Comparison of ENCODE assay signal across 21 mouse cellular contexts in the genomic region with DNA sequence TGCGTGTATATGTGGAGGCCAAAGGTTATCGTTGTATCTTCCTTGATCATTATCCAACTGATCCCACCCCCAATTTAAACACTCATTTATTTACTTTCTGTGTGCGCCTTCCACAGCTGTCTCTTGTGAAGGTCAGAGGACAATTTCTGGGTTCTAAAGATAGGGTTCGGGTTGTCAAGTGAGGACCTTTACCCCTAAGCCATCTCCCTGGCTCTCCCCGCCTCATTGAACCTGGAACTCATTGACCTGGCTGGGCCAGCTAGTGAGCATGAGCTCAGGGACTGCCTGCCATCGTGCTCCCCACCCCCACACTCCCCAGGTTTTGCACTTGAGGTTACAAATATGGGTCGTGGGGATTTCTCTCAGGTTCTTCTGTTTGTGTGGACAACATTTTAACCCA. TPM values are rescaled to one million over a fixed set of nuclear protein-coding genes. Genes with fewer than 3 reads are reported as not detected.
DNase-seq lines count a peak whose midpoint lies in the region; ATAC-seq and TF ChIP-seq lines count a peak whose summit lies in the region.
"Had no signal": no experiment of that assay in that cellular context is flagged by ENCODE, and none has a peak within 500 bp of the region (broad histone marks: within the 10 kb centered on the region; RNA-seq: fewer than 3 reads in every experiment).

No protein-coding gene starts in this region.

- ATAC-seq in intestine, embryonic 16.5 days, result peak; percentile 71
- ATAC-seq in liver, embryonic 16.5 days (ENCODE audit: low read depth), result peak; percentile 83
- no peak for ATAC-seq in midbrain, embryonic 13.5 days
- ATAC-seq: forebrain, embryonic 14.5 days; inflammation-experienced regulatory T-cells, adult 6 months had no signal

- H3K9ac ChIP-seq in intestine, embryonic 16.5 days (ENCODE audit: low read depth, low read length), result no peak overlapping the region
- H3K9ac ChIP-seq in liver, embryonic 16.5 days (ENCODE audit: low read depth, low read length), result no peak overlapping the region
- no peak overlapping the region for H3K9ac ChIP-seq in midbrain, embryonic 13.5 days (replicated peaks)
- H3K9ac ChIP-seq: embryonic facial prominence, embryonic 12.5 days; heart, embryonic 13.5 days; hindbrain, embryonic 13.5 days; limb, embryonic 12.5 days; lung, embryonic 15.5 days had no signal

- H3K27me3 ChIP-seq in kidney, adult 2 months (replicated peaks; ENCODE audit: control insufficient read depth, insufficient read depth, low read length), result no peaks in the 10 kb centered on the region
- no peaks in the 10 kb centered on the region for H3K27me3 ChIP-seq in intestine, embryonic 16.5 days (replicated peaks; ENCODE audit: control insufficient read depth, insufficient read depth, low read length)
- no peaks in the 10 kb centered on the region for H3K27me3 ChIP-seq in liver, embryonic 16.5 days (ENCODE audit: control insufficient read depth, insufficient read depth, low read depth, low read length)
- H3K27me3 ChIP-seq in midbrain, embryonic 13.5 days, result no peaks in the 10 kb centered on the region
- H3K27me3 ChIP-seq: embryonic facial prominence, embryonic 12.5 days; heart, embryonic 13.5 days; hindbrain, embryonic 13.5 days; limb, embryonic 12.5 days; lung, embryonic 15.5 days had no signal

- WGBS in kidney, adult 2 months, result 39% methylated on average over 7 of the region's 7 CpGs
- WGBS in intestine, embryonic 16.5 days, result 61% methylated on average over 7 of the region's 7 CpGs
- WGBS in liver, embryonic 16.5 days (ENCODE audit: insufficient replicate concordance), result 54% methylated on average over 7 of the region's 7 CpGs
- WGBS in midbrain, embryonic 13.5 days, result 83% methylated on average over 7 of the region's 7 CpGs

- H3K4me3 ChIP-seq in kidney, adult 2 months (ENCODE audit: insufficient read depth, low read depth, low read length), result no peak overlapping the region
- H3K4me3 ChIP-seq in intestine, embryonic 16.5 days (ENCODE audit: low read length), result no peak overlapping the region
- no peak overlapping the region for H3K4me3 ChIP-seq in liver, embryonic 16.5 days (ENCODE audit: low read depth, low read length)
- H3K4me3 ChIP-seq in midbrain, embryonic 13.5 days (replicated peaks), result no peak overlapping the region
- H3K4me3 ChIP-seq: embryonic facial prominence, embryonic 12.5 days; erythroblast, embryonic 14.5 days; heart, embryonic 13.5 days; hindbrain, embryonic 13.5 days; limb, embryonic 12.5 days; lung, embryonic 15.5 days had no signal

- TF ChIP-seq POLR2A in kidney, adult 2 months (IDR thresholded peaks at IDR 0.05; ENCODE audit: low read depth, low read length), result no peak

- no peak overlapping the region for H3K27ac ChIP-seq in kidney, adult 2 months (ENCODE audit: insufficient read depth, low read depth, low read length)
- H3K27ac ChIP-seq in intestine, embryonic 16.5 days (ENCODE audit: low read length), result no peak overlapping the region
- 0 out of 2 replicates have a peak overlapping the region, but pooled peaks have one; percentile 14 for H3K27ac ChIP-seq in liver, embryonic 16.5 days (ENCODE audit: low read length)
- H3K27ac ChIP-seq in midbrain, embryonic 13.5 days, result no peak overlapping the region
- H3K27ac ChIP-seq: embryonic facial prominence, embryonic 12.5 days; heart, embryonic 13.5 days; hindbrain, embryonic 13.5 days; limb, embryonic 12.5 days; lung, embryonic 15.5 days had no signal

- no peaks in the 10 kb centered on the region for H3K9me3 ChIP-seq in intestine, embryonic 16.5 days (ENCODE audit: control insufficient read depth, low read length)
- no peaks in the 10 kb centered on the region for H3K9me3 ChIP-seq in liver, embryonic 16.5 days (replicated peaks; ENCODE audit: control insufficient read depth, low read length)
- no peaks in the 10 kb centered on the region for H3K9me3 ChIP-seq in midbrain, embryonic 13.5 days
- H3K9me3 ChIP-seq: embryonic facial prominence, embryonic 12.5 days; heart, embryonic 13.5 days; hindbrain, embryonic 13.5 days; limb, embryonic 12.5 days; lung, embryonic 15.5 days had no signal

- H3K4me2 ChIP-seq in intestine, embryonic 16.5 days (ENCODE audit: low read depth, low read length), result no peak overlapping the region
- H3K4me2 ChIP-seq in liver, embryonic 16.5 days (ENCODE audit: low read depth, low read length), result no peak overlapping the region
- no peak overlapping the region for H3K4me2 ChIP-seq in midbrain, embryonic 13.5 days (replicated peaks)
- H3K4me2 ChIP-seq: embryonic facial prominence, embryonic 12.5 days; heart, embryonic 13.5 days; hindbrain, embryonic 13.5 days; limb, embryonic 12.5 days; lung, embryonic 15.5 days had no signal

- H3K4me1 ChIP-seq in kidney, adult 2 months (ENCODE audit: control insufficient read depth, insufficient read depth, low read length), result peaks cover 37% of the 10 kb centered on the region
- peaks cover 39% of the 10 kb centered on the region for H3K4me1 ChIP-seq in intestine, embryonic 16.5 days (ENCODE audit: control insufficient read depth, insufficient read depth, low read length)
- H3K4me1 ChIP-seq in liver, embryonic 16.5 days (ENCODE audit: control insufficient read depth, low read depth, low read length), result peaks cover 30% of the 10 kb centered on the region
- H3K4me1 ChIP-seq in midbrain, embryonic 13.5 days (replicated peaks), result peaks cover 22% of the 10 kb centered on the region; the same call in 1 of the 2 replicates

- peaks cover 3% of the 10 kb centered on the region; the same call in 1 of the 2 replicates for H3K36me3 ChIP-seq in kidney, adult 2 months (ENCODE audit: control insufficient read depth, insufficient read depth, low read length)
- H3K36me3 ChIP-seq in intestine, embryonic 16.5 days (ENCODE audit: control insufficient read depth, insufficient read depth, low read length), result no peaks in the 10 kb centered on the region
- no peaks in the 10 kb centered on the region; the same call in 1 of the 2 replicates for H3K36me3 ChIP-seq in liver, embryonic 16.5 days (ENCODE audit: control insufficient read depth, insufficient read depth)
- H3K36me3 ChIP-seq in midbrain, embryonic 13.5 days, result peaks cover 12% of the 10 kb centered on the region

- no peak for TF ChIP-seq CTCF in kidney, adult 2 months (conservative IDR thresholded peaks at IDR 0.05; ENCODE audit: insufficient read depth, insufficient read length, low read depth, low read length)

- DNase-seq in kidney, adult 2 months, result peak; percentile 76
- no peak for DNase-seq in kidney, adult 18-20 months
- DNase-seq in kidney, postnatal 36 days, result peak; percentile 78 to 82
- no peak for DNase-seq in right cerebral cortex, adult 18-20 months
- DNase-seq: adrenal gland, postnatal 25 days; B cell, adult 2 months; cerebellum, adult 11 months; cerebellum, postnatal 10 days; retina, postnatal 1 day; thymus, postnatal 4 days had no signal

RNA-seq across cellular contexts. Expression of gene Snrk, which starts 15.1 kb away (rescaled TPM):
- 49.0 and 58.9 TPM in 2 replicates for polyA plus RNA-seq in kidney, adult 2 months (2012; rRNA removed)
- polyA plus RNA-seq in intestine, embryonic 16.5 days (2015; fragmentation: Nextera tagmentation; extraction: Ambion mirVana), result 45.5 and 48.7 TPM in 2 replicates
- 17.9 and 20.1 TPM in 2 replicates for polyA plus RNA-seq in liver, embryonic 16.5 days (2015; fragmentation: Nextera tagmentation; extraction: Ambion mirVana)
- 62.4 and 64.5 TPM in 2 replicates for polyA plus RNA-seq in midbrain, embryonic 13.5 days (2015; fragmentation: Nextera tagmentation; extraction: Ambion mirVana)

Comparison
In these comparisons a context has a peak if more than half of its experiments do, and no peak if none do; other contexts are left out.
1. DNase-seq: peak in kidney, adult 2 months (single experiment) and kidney, postnatal 36 days (2 of 2); none in kidney, adult 18-20 months (single experiment) and right cerebral cortex, adult 18-20 months (single experiment).